Mouse (Mus musculus) heart, adult 2 months (tissue): ENCODE data around the gene Ints4.

Experiments
- CTCF ChIP-seq: fragments of 200-600 bp; IDR thresholded peaks from 2 replicates; pipeline ENCODE4 v1.8.1; 2022; ENCODE audit warnings: antibody characterized with exemption, mild to moderate bottlenecking, moderate library complexity
- EP300 ChIP-seq: fragments of 200-500 bp; IDR thresholded peaks from 2 replicates; pipeline ENCODE4 v1.6.1; 2011; ENCODE audit warnings: low read depth, low read length, control low read depth; ENCODE audit not compliant: insufficient read depth
- POLR2A ChIP-seq: fragments of 200-500 bp; IDR thresholded peaks from 2 replicates; pipeline ENCODE4 v1.6.1; 2011; ENCODE audit warnings: mild to moderate bottlenecking, low read depth, low read length, control low read depth; ENCODE audit not compliant: insufficient read depth

DNA sequence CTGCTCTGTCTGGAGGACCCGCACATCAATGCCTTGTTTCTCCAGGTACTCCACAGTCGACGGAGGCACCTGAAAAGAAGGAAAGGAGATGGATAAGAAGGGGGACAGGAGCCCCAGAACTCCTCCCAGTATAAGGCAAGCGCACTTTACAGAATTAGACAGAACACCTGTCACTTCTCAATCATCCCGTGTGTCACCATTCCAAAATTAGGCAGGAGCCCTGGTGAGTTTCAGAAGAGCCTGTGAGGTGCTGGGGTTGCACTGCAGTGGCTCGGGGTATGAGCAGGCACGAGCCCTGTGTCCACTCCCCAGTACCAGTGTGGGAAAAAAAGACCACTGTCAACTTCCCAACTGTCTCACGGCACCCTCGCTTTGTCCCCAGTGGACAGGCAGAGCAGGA is 69.9 kb downstream of the Ints4 start:
- TF ChIP-seq CTCF (no peak), POLR2A (no peak), EP300 (no peak)
